Mouse (Mus musculus) Patski (cell line): ENCODE data around the gene Zfp827. TPM values are rescaled to one million over a fixed set of nuclear protein-coding genes. Genes with fewer than 3 reads are reported as not detected.
"Not testable (repeated sequence)": the region's sequence is repeated elsewhere in the genome, so short reads cannot be mapped to it uniquely, and the experiment has no call there.

Experiments
- ATAC-seq: fragments of 100-300 bp; one replicate; pipeline ENCODE4 v1.8.0; 2021
- CTCF ChIA-PET: fragments of 350-600 bp; sonication (Branson Sonifier 250); formaldehyde crosslinking; loops from one replicate; lab custom pipeline; 2022; ENCODE audit warnings: inconsistent platforms; lab: Charles Lee
- POLR2A ChIA-PET: fragments of 350-600 bp; sonication (Branson Sonifier 250); formaldehyde crosslinking; loops from one replicate; lab custom pipeline; 2022; ENCODE audit warnings: antibody characterized with exemption, inconsistent platforms; lab: Charles Lee
- DNase-seq: peaks from one replicate; pipeline ENCODE4 v3.0.0-alpha.2; 2011; ENCODE audit warnings: low read depth, low spot score
- H3K27me3 ChIP-seq: fragments of 371-371 bp; one replicate; pipeline ENCODE4 v1.5.1; 2021
- CTCF ChIP-seq: fragments of 100-300 bp; IDR thresholded peaks from one replicate; pipeline ENCODE4 v1.5.1; 2021
- in situ Hi-C: fragments of 300-500 bp; cut with MboI; formaldehyde crosslinking; loops from 3 replicates; pipeline ENCODE4 v1.11.1; 2018; ENCODE audit warnings: low pct_unique_long_range_greater_than_20kb, mixed read lengths
- polyA plus RNA-seq: library from polyadenylated mRNA; unstranded; gene quantifications from one replicate; pipeline ENCODE4 v1.2.3, GENCODE M21; 2021

The Zfp827 gene
- polyA plus RNA-seq, 1 experiment from 2014 or later = 24.1 TPM

DNA sequence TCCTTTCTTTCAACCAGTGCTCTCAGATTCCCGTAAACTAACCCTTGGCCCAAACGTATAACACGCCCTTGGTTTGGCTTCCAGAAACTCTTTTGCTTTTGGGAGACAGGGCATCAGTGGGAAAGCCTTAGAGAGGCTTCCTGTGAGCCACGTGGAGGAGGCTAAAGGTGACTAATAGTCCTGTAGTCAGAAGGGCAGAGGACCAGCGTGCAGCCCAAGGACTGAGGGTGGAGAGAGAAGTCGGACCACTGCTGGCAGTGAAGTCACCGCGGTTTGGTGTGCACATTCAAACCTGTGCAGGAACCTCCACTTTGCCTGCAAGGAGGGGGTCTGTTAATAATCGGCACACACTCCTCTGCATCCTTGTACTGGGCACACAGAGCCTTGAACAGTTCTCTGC, 76.4 kb downstream of the Zfp827 start:
- CTCF ChIA-PET = interaction anchor here (0.8 kb wide), 1 partner anchor 20 kb away, joined by 3 read pairs; no protein-coding TSS in a partner anchor
- no peak for TF ChIP-seq CTCF
- POLR2A ChIA-PET = no interaction called here
- in situ Hi-C loops = no loop called here
- no peaks in the 10 kb centered on the region for H3K27me3 ChIP-seq
- DNase-seq (no peak), ATAC-seq (no peak)

DNA sequence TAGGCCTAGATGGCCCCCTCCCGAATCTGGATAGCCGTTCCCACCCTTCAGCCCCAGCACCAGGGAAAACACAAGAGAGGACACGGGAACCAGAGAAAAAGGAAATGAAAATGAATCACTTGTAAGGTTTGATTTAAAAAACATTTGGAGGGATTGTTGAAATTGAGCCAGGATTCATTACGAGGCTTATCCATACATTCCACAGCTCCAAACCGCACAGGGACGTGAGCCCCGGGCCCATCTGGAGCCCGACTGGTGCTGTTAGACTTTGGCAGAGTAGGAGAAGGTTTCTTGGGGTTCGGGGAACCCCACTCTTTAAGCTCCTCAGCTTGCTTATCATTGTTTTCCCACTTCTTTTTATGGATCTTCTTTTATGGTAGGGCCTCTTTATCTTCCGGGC, 76.9 kb downstream of the Zfp827 start:
- H3K27me3 ChIP-seq = no peaks in the 10 kb centered on the region
- DNase-seq = no peak
- in situ Hi-C loops = no loop called here
- no peak for ATAC-seq
- no peak for TF ChIP-seq CTCF
- ChIA-PET CTCF (interaction anchor here (0.8 kb wide), 1 partner anchor 20 kb away, joined by 3 read pairs; no protein-coding TSS in a partner anchor), POLR2A (no interaction called here)

DNA sequence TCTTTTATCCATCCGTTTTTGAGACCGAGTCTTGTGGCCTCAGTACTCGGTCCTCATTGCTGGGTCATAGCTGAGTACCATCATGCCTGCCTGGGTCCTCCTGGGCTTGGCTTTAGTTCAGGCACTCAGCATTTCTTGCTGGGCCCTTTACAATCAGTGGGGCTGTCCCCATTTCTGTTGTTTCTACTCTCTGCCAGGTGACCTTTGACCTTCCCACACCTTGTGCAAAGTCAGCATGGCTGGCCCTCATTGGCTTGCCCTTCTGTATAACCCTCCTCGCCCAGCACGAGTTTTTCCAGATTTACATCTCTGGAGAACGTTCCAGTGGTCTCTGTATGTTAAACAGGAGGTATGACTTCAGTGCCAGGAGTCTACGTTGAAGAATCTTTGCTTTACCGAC, 83.2 kb downstream of the Zfp827 start:
- ChIA-PET CTCF (no interaction called here), POLR2A (no interaction called here)
- in situ Hi-C loops = no loop called here
- no peak for ATAC-seq
- H3K27me3 ChIP-seq = no peaks in the 10 kb centered on the region
- TF ChIP-seq CTCF = no peak
- DNase-seq = no peak

DNA sequence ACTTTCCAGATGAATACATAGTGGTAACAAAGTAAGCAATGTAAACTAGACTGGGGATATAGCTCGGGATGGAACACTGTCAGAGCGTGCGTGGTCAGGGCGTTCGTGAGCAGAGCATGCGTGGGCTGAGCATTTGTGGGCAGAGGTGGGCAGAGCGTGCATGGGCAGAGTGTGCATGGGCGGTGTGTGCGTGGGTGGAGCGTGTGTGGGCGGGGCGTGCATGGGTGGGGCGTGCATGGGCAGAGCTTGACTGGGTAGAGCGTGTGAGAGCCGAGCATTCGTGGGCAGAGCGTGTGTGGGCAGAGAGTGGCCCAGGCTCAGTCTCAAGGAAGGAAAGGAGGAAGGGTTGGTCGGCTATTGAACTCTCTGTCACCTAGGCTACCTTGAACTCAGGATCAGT, 84.2 kb downstream of the Zfp827 start:
- ATAC-seq (no peak), DNase-seq (no peak)
- no peaks in the 10 kb centered on the region for H3K27me3 ChIP-seq
- TF ChIP-seq CTCF = no peak
- POLR2A ChIA-PET = no interaction called here
- CTCF ChIA-PET = no interaction called here
- in situ Hi-C loops = no loop called here

DNA sequence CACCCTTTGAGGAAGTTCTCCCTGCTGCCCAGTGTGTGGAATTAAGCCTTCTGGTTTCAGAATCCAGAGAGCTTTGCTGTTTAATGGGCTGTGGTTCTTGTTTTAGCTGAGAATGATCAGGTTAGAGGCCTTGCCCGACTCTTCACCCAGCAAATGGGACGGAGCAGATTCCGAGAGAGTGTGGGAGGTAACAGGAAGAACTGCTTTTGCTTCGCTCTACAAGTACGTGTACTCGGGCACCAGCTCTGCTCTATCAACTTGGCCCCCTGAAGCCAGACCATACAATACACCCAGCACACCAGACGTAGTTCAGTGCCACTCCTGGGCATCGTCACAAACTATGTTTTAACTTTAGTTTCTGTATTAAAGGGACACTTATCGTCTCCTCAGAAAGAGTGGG, 85.3 kb downstream of the Zfp827 start:
- no peak for ATAC-seq
- no peak for TF ChIP-seq CTCF
- DNase-seq = no peak
- no peaks in the 10 kb centered on the region for H3K27me3 ChIP-seq
- ChIA-PET CTCF (no interaction called here), POLR2A (no interaction called here)
- in situ Hi-C loops = no loop called here

DNA sequence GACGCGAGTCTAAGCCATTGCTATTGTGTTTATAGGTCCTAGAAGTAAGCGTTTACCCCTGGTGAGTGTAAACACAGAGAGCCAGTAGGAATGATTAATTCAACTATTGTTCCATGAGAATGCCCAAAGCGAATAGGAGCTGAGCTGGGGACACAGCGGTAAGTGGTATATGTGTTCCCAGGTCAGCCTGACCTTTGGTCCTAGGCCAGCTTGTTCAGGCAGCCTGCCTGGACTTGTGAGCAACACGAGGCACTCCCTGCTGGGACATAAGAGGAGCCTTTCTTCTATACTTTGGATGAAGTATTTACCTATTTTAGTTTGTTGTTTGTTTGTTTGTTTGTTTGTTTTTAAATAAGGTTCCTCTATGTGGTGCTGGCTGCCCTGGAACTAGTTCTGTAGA, 86.3 kb downstream of the Zfp827 start:
- ATAC-seq (no peak), DNase-seq (no peak)
- in situ Hi-C loops = no loop called here
- H3K27me3 ChIP-seq = no peaks in the 10 kb centered on the region
- no peak for TF ChIP-seq CTCF
- POLR2A ChIA-PET = no interaction called here
- CTCF ChIA-PET = no interaction called here

DNA sequence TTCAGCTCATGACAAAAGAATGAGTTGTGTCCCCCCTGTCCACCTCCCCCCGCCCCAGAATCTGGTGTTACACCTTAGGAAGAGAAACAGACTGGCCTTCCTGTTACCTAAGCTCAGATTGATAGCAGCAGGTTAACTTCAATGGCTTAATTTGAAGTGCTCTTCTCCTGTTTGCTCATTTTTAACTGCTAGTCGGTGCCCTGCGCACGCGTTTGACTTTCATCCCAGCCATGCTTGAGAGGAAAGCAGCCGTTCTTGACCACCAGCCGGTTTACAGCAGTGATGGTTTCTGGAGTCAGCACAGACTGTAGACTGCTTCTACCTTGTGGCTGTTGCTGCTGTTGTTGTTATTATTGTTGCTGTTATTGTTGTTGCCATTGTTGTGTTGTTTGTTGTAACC, 88.2 kb downstream of the Zfp827 start:
- ChIA-PET POLR2A (interaction anchor here (0.6 to 0.9 kb wide), 4 partner anchors 10 to 488 kb away, joined by 3 read pairs; no protein-coding TSS in a partner anchor), CTCF (interaction anchor here (1.2 kb wide), 1 partner anchor 14 kb away, joined by 3 read pairs; no protein-coding TSS in a partner anchor)
- in situ Hi-C loops = no loop called here
- no peaks in the 10 kb centered on the region for H3K27me3 ChIP-seq
- TF ChIP-seq CTCF = no peak
- DNase-seq = no peak
- no peak for ATAC-seq

DNA sequence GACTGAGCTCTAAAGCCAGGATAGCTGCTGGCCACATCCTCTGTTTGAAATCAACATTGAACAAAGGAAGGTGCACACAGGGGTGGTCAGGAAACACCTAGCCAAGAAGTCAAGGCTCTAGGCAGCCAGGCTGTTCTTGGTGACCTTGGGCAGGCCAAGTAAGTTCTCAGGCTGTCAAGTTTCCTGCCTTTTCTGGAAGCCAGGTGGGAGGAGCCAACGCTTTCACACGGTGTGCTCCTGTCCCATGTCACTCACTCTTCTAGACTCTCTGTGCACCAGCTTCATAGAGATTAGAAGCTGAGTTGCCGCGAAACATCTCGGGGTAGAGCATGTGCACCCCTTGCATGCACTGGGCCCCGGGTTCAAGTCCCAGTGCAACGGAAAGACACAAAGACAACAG, 89.5 kb downstream of the Zfp827 start:
- H3K27me3 ChIP-seq = no peaks in the 10 kb centered on the region
- ChIA-PET CTCF (interaction anchor here (1.3 to 1.5 kb wide), 2 partner anchors 18 to 25 kb away, joined by 3 to 4 read pairs; no protein-coding TSS in a partner anchor), POLR2A (no interaction called here)
- in situ Hi-C loops = no loop called here
- DNase-seq (no peak), ATAC-seq (no peak)
- TF ChIP-seq CTCF = no peak

DNA sequence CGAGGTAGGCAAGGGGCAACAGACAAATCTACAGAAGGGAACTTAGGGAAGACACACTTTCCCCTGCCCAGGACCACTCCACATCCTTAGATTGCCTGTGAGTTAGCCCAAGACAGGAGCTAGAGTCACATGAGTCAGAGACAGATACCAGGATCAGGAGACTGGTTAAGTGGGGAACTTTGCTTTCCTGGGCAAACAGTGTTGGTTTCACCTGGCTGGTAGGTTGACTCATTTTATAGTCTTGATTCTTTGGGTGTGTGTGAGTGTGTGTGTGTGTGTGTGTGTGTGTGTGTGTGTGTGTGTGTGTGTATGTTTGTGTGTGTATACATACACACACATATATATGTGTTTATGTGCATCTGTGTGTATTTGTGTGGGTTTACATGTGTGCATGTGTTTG, 93.4 kb downstream of the Zfp827 start:
- POLR2A ChIA-PET = no interaction called here
- ATAC-seq (no peak), DNase-seq (no peak)
- H3K27me3 ChIP-seq = no peaks in the 10 kb centered on the region
- in situ Hi-C loops = no loop called here
- CTCF ChIA-PET = no interaction called here
- no peak for TF ChIP-seq CTCF

DNA sequence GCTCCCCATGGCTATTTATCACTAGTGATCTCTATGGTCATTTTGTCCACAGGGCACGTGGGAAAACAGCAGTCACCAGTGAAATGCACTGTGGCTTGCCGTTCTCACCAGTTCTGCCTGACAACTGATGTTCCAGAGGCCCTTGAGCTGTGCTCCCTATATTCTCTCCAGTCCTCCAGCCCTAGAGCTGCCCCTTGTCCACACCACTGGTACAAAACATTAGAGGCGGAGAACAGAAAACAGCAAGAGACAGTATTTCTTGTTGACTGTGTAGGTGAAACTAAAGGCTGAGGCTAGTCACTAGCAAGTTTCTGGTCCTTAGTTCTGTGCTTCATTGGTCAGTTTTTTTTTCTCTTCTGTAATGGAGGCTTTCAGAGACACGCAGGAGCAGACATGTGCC, 96.0 kb downstream of the Zfp827 start:
- ChIA-PET POLR2A (interaction anchor here (0.5 kb wide), 1 partner anchor 93 kb away, joined by 3 read pairs; no protein-coding TSS in a partner anchor), CTCF (interaction anchor here (1.0 to 1.1 kb wide), 2 partner anchors 9 to 163 kb away, joined by 3 read pairs; no protein-coding TSS in a partner anchor)
- in situ Hi-C loops = no loop called here
- DNase-seq = no peak
- ATAC-seq = no peak
- no peak for TF ChIP-seq CTCF
- H3K27me3 ChIP-seq = no peaks in the 10 kb centered on the region

DNA sequence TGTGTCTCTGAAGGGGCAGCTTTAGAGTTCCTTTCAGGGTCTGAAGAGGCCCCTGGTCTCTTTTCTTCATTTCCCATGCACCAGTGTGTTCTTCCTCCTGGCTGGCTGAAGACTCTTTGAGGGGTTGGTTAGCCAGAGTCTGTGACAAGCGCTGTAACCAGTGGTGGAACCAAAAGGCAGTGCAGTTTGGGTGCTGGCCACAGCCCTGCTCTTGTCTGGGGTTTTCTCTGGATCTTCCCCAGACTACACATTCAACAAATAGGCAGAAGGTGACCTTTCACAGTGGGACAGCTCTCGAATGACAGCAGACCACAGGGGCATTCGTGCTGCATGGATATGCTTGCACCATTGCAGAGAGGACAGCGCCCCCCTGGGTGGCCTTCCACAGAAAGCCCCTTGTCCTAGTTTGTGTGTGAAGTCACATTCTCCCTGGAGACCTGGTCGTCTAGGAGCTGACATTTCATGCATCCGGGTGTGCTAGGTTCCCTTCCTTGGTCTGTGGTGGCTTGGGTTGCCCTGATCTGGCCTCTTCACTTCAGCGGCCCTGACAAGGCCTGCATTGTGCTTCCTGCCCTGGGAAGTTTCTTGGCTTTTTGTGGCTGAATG, 99.1 kb downstream of the Zfp827 start:
- DNase-seq (no peak), ATAC-seq (no peak)
- in situ Hi-C loops = no loop called here
- no peak for TF ChIP-seq CTCF
- no peaks in the 10 kb centered on the region for H3K27me3 ChIP-seq
- ChIA-PET POLR2A (no interaction called here), CTCF (no interaction called here)

DNA sequence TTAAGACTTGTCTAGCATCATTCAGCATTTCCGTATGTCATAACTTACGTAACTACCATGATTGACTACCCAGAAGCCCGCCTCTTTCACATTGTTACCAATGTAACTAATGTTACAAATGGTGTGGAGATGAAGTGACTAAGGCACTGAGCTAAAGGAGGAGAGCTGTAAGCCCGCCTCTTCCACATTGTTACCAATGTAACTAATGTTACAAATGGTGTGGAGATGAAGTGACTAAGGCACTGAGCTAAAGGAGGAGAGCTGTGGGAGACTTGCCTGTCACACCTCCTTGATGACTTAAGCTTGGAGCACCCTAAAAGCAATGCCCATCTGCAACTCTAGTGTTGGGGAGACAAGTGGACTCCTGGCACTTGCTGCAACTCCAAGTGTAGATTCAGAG, 100.3 kb downstream of the Zfp827 start:
- POLR2A ChIA-PET, ATAC-seq, DNase-seq, in situ Hi-C loops, H3K27me3 ChIP-seq, CTCF ChIA-PET: not testable (repeated sequence)
